Mouse (Mus musculus): ENCODE measurements around the gene Xxylt1.

Xxylt1 gene

GRCm38 (mm10) chr16:30943919-30944318 lies 137.3 kb downstream of the Xxylt1 start:
- no peak for DNase-seq

GRCm38 (mm10) chr16:30940699-30941098 lies 140.5 kb downstream of the Xxylt1 start:
- DNase-seq: no peak

GRCm38 (mm10) chr16:30939903-30940302 lies 141.3 kb downstream of the Xxylt1 start:
- DNase-seq: no peak

GRCm38 (mm10) chr16:30939210-30939609 lies 142.0 kb downstream of the Xxylt1 start:
- no peak for DNase-seq

- DNase-seq: no peak
Measured at GRCm38 (mm10) chr16:30938664-30939063, 142.6 kb downstream of the Xxylt1 start.

GRCm38 (mm10) chr16:30937665-30938064 lies 143.6 kb downstream of the Xxylt1 start:
- no peak for DNase-seq

- DNase-seq: no peak
Measured at GRCm38 (mm10) chr16:30936471-30936870, 144.8 kb downstream of the Xxylt1 start.

GRCm38 (mm10) chr16:30936012-30936461 lies 145.2 kb downstream of the Xxylt1 start:
- DNase-seq: no peak

GRCm38 (mm10) chr16:30934967-30935690 lies 146.1 kb downstream of the Xxylt1 start:
- DNase-seq: no peak

GRCm38 (mm10) chr16:30934205-30934780 lies 146.9 kb downstream of the Xxylt1 start:
- no peak for DNase-seq

- DNase-seq: no peak
Measured at GRCm38 (mm10) chr16:30933366-30933765, 147.9 kb downstream of the Xxylt1 start.

- no peak for DNase-seq
Measured at GRCm38 (mm10) chr16:30932791-30933190, 148.4 kb downstream of the Xxylt1 start.

- no peak for DNase-seq
Measured at GRCm38 (mm10) chr16:30932196-30932595, 149.0 kb downstream of the Xxylt1 start.

GRCm38 (mm10) chr16:30929165-30929564 lies 152.1 kb downstream of the Xxylt1 start:
- DNase-seq: no peak

- DNase-seq: no peak
Measured at GRCm38 (mm10) chr16:30928076-30928750, 153.0 kb downstream of the Xxylt1 start.

- no peak for DNase-seq
Measured at GRCm38 (mm10) chr16:30925496-30925895, 155.7 kb downstream of the Xxylt1 start.

- no peak for DNase-seq
Measured at GRCm38 (mm10) chr16:30923899-30924298, 157.3 kb downstream of the Xxylt1 start.

- DNase-seq: no peak
Measured at GRCm38 (mm10) chr16:30922548-30922947, 158.7 kb downstream of the Xxylt1 start.

GRCm38 (mm10) chr16:30918866-30919265 lies 162.4 kb downstream of the Xxylt1 start:
- DNase-seq: no peak

- no peak for DNase-seq
Measured at GRCm38 (mm10) chr16:30916931-30917330, 164.3 kb downstream of the Xxylt1 start.

GRCm38 (mm10) chr16:30915611-30916220 lies 165.5 kb downstream of the Xxylt1 start:
- DNase-seq: no peak
